Mouse (Mus musculus): Measurements from ENCODE around the gene Phactr2. TPM values are rescaled to one million over a fixed set of nuclear protein-coding genes. Genes with fewer than 3 reads are reported as not detected.

Phactr2 gene
- polyA plus RNA-seq, 1 experiment from 2014 or later = 27.9 TPM

DNA sequence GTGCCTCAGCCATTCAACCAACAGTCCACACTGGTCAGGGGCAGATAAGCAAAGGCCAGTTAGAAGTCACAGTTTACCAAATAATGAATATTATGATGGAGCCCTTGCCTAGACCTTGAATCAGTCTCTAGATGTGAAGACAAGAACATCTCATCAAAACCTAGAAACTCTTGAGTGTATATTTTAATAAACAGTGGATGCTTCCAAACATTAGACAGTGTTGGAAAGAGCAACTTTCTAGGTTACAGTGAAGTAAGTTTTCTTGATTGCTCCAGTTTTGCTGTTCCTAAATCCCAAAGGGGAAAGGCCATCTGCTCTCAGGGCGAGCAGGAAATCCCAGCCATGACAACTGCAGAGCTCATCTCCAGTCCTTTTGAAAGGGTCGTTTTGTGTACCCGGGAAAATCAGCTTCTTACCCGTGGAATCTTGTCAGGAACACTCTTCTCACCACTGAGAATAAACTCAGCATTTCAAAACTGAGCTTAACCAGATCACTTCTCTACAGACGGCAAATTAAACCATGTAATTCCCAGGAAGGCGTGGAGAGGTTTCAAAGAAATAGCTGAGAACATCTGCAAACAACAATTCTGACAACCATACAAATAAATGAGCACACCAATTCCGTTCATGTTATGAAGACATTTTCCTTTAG is 296.1 kb downstream of the Phactr2 start, which contains the start of gene Zc2hc1b:
TSS of gene Zc2hc1b (minus strand) at position 51 of the 652 bp plus-strand sequence.
- WGBS = 40% methylated on average over 7 of the region's 7 CpGs
- H3K36me3 ChIP-seq = peaks cover 60% of the 10 kb centered on the region
- no peaks in the 10 kb centered on the region for H3K9me3 ChIP-seq (replicated peaks)
- H3K4me3 ChIP-seq (replicated peaks) = no peak within 1 kb of the TSS
- H3K4me1 ChIP-seq = no peaks in the 10 kb centered on the region
- peak within 1 kb of the TSS; percentile 82 for H3K27ac ChIP-seq (replicated peaks)
- no peaks in the 10 kb centered on the region for H3K27me3 ChIP-seq
- peak; percentile 70 for ATAC-seq (ENCODE audit: insufficient number of reproducible peaks, low FRiP score, low TSS enrichment, low read depth)
- H3K9ac ChIP-seq = no peak within 1 kb of the TSS
- no peak within 1 kb of the TSS for H3K4me2 ChIP-seq (replicated peaks)

DNA sequence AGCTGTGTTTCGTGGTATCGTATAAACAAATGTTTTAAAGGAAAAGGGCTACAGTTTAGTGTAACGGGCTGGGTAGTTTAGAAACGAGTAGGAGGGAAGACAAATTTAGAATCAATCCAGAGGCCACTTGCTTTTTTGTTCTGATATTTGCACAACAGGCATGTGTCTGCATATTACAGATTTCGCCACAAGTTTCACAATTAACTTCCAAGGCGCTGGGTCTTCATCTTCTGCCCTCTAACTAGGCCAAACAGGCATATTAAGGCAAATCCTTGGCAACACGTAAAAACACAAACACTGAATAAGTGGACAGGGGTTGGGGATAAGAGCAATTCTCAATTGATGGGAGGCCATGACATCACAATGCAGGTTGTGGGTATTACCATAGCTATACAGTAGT is 298.3 kb downstream of the Phactr2 start:
- Histone ChIP-seq H3K36me3 (peaks cover 41% of the 10 kb centered on the region), H3K4me2 (replicated peaks) (no peak overlapping the region), H3K9me3 (replicated peaks) (no peaks in the 10 kb centered on the region), H3K9ac (no peak overlapping the region), H3K27me3 (no peaks in the 10 kb centered on the region), H3K27ac (replicated peaks) (no peak overlapping the region), H3K4me1 (peaks cover 18% of the 10 kb centered on the region), H3K4me3 (replicated peaks) (no peak overlapping the region)
- no peak for ATAC-seq (ENCODE audit: insufficient number of reproducible peaks, low FRiP score, low TSS enrichment, low read depth)
- WGBS = 85% methylated on average over 7 of the region's 7 CpGs

GRCm38 (mm10) chr10:13172798-13173221 is 301.4 kb downstream of the Phactr2 start:
- Histone ChIP-seq H3K4me2 (replicated peaks) (no peak overlapping the region), H3K9ac (no peak overlapping the region), H3K27ac (replicated peaks) (peak overlapping the region; percentile 74), H3K4me1 (peaks cover 25% of the 10 kb centered on the region), H3K9me3 (replicated peaks) (no peaks in the 10 kb centered on the region), H3K36me3 (peaks cover 14% of the 10 kb centered on the region; the same call in 1 of the 2 replicates), H3K4me3 (replicated peaks) (no peak overlapping the region), H3K27me3 (no peaks in the 10 kb centered on the region)
- 34% methylated on average over 10 of the region's 10 CpGs for WGBS
- peak; percentile 67 for ATAC-seq (ENCODE audit: insufficient number of reproducible peaks, low FRiP score, low TSS enrichment, low read depth)

DNA sequence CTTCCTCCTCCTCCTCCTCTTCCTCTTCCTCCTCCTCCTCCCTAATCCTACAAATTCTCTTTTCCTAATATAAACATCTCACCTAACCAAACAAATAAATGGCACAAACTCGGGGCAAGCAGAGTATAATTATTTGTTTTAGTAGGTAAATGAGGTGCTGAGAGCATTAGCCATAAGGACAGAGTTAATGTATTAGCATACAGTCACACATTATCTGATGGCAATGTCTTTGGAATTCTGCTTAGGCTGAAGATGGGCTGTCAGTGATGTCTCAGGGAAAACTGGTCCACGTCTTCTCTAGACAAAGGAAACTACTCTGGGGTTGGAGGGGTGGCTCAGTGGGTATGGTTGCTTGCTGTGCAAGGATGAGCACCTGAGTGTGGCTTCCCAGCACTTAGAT is 302.8 kb downstream of the Phactr2 start:
- H3K9me3 ChIP-seq (replicated peaks) = no peaks in the 10 kb centered on the region
- 39% methylated on average over 2 of the region's 2 CpGs for WGBS
- no peak overlapping the region for H3K4me3 ChIP-seq (replicated peaks)
- peaks cover 25% of the 10 kb centered on the region for H3K4me1 ChIP-seq
- 0 out of 2 replicates have a peak, but pooled peaks cover 5% of the 10 kb centered on the region for H3K36me3 ChIP-seq
- no peak overlapping the region for H3K9ac ChIP-seq
- no peaks in the 10 kb centered on the region for H3K27me3 ChIP-seq
- ATAC-seq (ENCODE audit: insufficient number of reproducible peaks, low FRiP score, low TSS enrichment, low read depth) = no peak
- H3K4me2 ChIP-seq (replicated peaks) = no peak overlapping the region
- H3K27ac ChIP-seq (replicated peaks) = peak overlapping the region; percentile 83

- ATAC-seq (ENCODE audit: insufficient number of reproducible peaks, low FRiP score, low TSS enrichment, low read depth) = peak; percentile 78
- Histone ChIP-seq H3K4me2 (replicated peaks) (no peak overlapping the region), H3K9ac (no peak overlapping the region), H3K4me1 (peaks cover 25% of the 10 kb centered on the region), H3K27ac (replicated peaks) (peak overlapping the region; percentile 83), H3K4me3 (replicated peaks) (no peak overlapping the region), H3K9me3 (replicated peaks) (no peaks in the 10 kb centered on the region), H3K36me3 (no peaks in the 10 kb centered on the region), H3K27me3 (no peaks in the 10 kb centered on the region)
- 16% methylated on average over 12 of the region's 12 CpGs for WGBS
Observed at GRCm38 (mm10) chr10:13170739-13171448, 303.3 kb downstream of the Phactr2 start.

DNA sequence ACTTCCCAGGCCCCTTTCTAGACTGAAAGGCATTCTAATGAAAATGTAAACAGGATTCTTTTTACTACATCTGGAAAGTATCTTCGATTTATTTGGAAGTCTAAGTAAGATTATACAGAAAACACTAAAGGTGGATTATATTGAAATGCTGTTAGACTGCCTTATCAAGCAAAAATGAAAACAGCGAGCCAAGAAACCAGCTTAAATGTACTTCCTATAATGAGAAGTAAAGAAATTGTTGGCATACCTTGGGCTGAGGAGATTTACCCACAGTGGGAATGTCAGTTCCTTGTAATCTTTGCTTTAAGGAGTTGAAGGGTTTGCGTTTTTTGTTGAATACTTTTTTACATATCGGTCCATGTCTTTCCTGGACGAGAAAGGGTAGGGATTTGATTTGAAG is 305.8 kb downstream of the Phactr2 start:
- no peak overlapping the region for H3K4me3 ChIP-seq (replicated peaks)
- WGBS = 36% methylated on average over 5 of the region's 5 CpGs
- H3K4me1 ChIP-seq = peaks cover 25% of the 10 kb centered on the region
- H3K27ac ChIP-seq (replicated peaks) = peak overlapping the region; percentile 82
- no peak overlapping the region for H3K9ac ChIP-seq
- H3K9me3 ChIP-seq (replicated peaks) = no peaks in the 10 kb centered on the region
- H3K27me3 ChIP-seq = no peaks in the 10 kb centered on the region
- H3K4me2 ChIP-seq (replicated peaks) = no peak overlapping the region
- H3K36me3 ChIP-seq = no peaks in the 10 kb centered on the region
- ATAC-seq (ENCODE audit: insufficient number of reproducible peaks, low FRiP score, low TSS enrichment, low read depth) = no peak

DNA sequence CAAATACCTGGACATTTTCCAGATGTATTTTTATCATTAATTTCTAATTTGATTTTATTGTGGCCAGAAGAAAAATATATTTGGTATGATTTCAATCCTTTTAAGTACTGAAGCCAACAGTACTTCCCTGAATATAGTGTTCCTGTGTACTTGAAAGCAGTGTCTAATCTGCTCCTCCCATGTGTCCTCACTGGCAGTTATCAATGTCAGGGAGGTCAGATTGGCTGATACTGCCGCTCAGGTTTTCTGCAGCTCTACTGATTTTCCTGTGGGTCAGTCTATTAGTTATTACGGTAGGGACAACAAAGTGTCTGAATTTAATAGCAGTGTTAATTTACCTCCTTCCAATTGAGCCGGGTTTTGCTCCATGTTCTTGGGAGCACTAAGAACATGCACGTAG is 312.2 kb downstream of the Phactr2 start:
- Histone ChIP-seq H3K4me2 (replicated peaks) (no peak overlapping the region), H3K36me3 (no peaks in the 10 kb centered on the region), H3K9me3 (replicated peaks) (0 out of 2 replicates have a peak, but pooled peaks cover 3% of the 10 kb centered on the region), H3K27ac (replicated peaks) (no peak overlapping the region), H3K27me3 (no peaks in the 10 kb centered on the region), H3K4me1 (no peaks in the 10 kb centered on the region), H3K4me3 (replicated peaks) (no peak overlapping the region), H3K9ac (no peak overlapping the region)
- ATAC-seq (ENCODE audit: insufficient number of reproducible peaks, low FRiP score, low TSS enrichment, low read depth) = no peak
- WGBS = 79% methylated on average over 4 of the region's 4 CpGs

GRCm38 (mm10) chr10:13160913-13161312 is 313.3 kb downstream of the Phactr2 start:
- Histone ChIP-seq H3K36me3 (no peaks in the 10 kb centered on the region), H3K9me3 (replicated peaks) (0 out of 2 replicates have a peak, but pooled peaks cover 3% of the 10 kb centered on the region), H3K4me2 (replicated peaks) (no peak overlapping the region), H3K4me1 (no peaks in the 10 kb centered on the region), H3K27me3 (no peaks in the 10 kb centered on the region), H3K27ac (replicated peaks) (no peak overlapping the region), H3K4me3 (replicated peaks) (no peak overlapping the region), H3K9ac (no peak overlapping the region)
- 58% methylated on average over 4 of the region's 4 CpGs for WGBS
- no peak for ATAC-seq (ENCODE audit: insufficient number of reproducible peaks, low FRiP score, low TSS enrichment, low read depth)

Other genes starting within 250 kb of the Phactr2 start
- 63.0 and 67.3 TPM in 2 replicates for gene Fuca2, start 25.1 kb upstream of the Phactr2 start, polyA plus RNA-seq (2015; fragmentation: Nextera tagmentation; extraction: Ambion mirVana)
- gene Adat2, start 78.5 kb upstream of the Phactr2 start, polyA plus RNA-seq (2015; fragmentation: Nextera tagmentation; extraction: Ambion mirVana) = 4.0 and 4.3 TPM in 2 replicates
- gene Pex3, start 78.7 kb upstream of the Phactr2 start, polyA plus RNA-seq (2015; fragmentation: Nextera tagmentation; extraction: Ambion mirVana) = 27.2 and 32.8 TPM in 2 replicates

All from embryonic facial prominence, embryonic 15.5 days (tissue).